Mouse (Mus musculus) left cerebral cortex, adult 2 months (tissue): ENCODE measurements at regions not wholly inside any gene's neighbourhood (a gene's known extent, or its start where the extent isn't known, plus 50 kb on each side); places are given as distances from the start of the nearest gene placed in this dataset.

Experiments
- DNase-seq, 2 experiments: peaks; one replicate each; pipeline ENCODE4 v3.0.0; 2021 to 2022; ENCODE audit warnings: low spot score in 2 of 2, mixed read lengths in 1 of 2; ENCODE audit errors: extremely low spot score in 1 of 2
- H3K27ac ChIP-seq: fragments of 200-600 bp; 2 replicates; pipeline ENCODE4 v1.8.1; 2022
- H3K4me3 ChIP-seq: fragments of 200-600 bp; 2 replicates; pipeline ENCODE4 v1.8.1; 2022
- CTCF ChIP-seq: fragments of 200-600 bp; IDR thresholded peaks from 2 replicates; pipeline ENCODE4 v1.8.1; 2022; ENCODE audit warnings: antibody characterized with exemption, mild to moderate bottlenecking, moderate library complexity
- intact Hi-C: fragments of 180-260 bp; cut with DNase I; formaldehyde crosslinking; loops from one replicate; pipeline ENCODE4 v1.15.1; 2025

GRCm38 (mm10) chr4:153120480-153120879 lies 362.1 kb downstream of the Ajap1 start:
- no peak for DNase-seq
- intact Hi-C loops, result no loop called here
- no peak overlapping the region for H3K27ac ChIP-seq
- H3K4me3 ChIP-seq, result no peak overlapping the region
- no peak for TF ChIP-seq CTCF

- intact Hi-C loops, result no loop called here
- no peak overlapping the region for H3K27ac ChIP-seq
- no peak for DNase-seq
- no peak for TF ChIP-seq CTCF
- H3K4me3 ChIP-seq, result no peak overlapping the region
These were observed 362.9 kb downstream of the Ajap1 start for GRCm38 (mm10) chr4:153119647-153120102.

GRCm38 (mm10) chr4:153118824-153119646 lies 363.6 kb downstream of the Ajap1 start:
- intact Hi-C loops, result no loop called here

DNA sequence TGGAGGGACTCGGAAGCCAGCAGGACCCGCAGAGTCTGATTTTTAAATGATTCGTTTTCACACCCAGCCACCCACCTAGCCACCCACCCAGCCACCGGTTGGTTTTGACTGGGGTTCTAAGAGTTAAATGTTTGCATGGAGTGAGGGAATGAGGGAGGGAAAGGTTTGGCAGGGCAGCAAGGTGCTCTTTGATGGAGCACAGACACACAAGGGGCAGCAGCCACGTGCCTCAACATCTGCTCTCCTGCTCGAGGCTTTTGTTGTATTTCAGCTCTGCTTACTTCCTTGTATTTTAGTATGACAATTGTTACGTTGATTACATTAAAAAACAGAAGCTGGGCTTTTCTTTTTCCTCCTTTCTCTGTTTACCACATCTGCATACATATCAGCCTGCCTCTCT lies 367.6 kb downstream of the Ajap1 start:
- intact Hi-C loops, result no loop called here
- no peak for DNase-seq

More at GRCm38 (mm10) chr4:153118824-153119646, 363.6 kb downstream of the Ajap1 start:
- Histone ChIP-seq H3K4me3 (no peak overlapping the region), H3K27ac (no peak overlapping the region)
- no peak for TF ChIP-seq CTCF
- DNase-seq, result no peak

DNA sequence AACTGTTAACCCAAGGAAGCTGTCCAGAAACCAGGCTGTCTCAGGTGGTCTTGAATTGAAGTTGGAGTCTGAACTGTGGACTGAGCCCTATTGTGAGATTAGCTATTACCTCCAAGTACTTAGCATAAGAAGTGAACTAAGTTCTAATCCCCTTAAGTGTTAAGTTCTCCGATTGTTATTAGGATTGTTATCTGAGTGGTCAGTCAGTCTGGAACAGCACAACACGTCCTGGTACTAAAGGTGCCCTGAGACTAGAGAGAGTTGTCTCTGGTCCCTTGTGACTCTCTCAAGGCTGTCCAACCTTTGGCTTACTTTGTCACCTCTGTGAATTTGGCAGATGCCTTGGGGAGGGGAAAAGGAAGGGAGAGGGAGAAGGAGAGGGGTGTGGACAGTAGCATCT lies 369.0 kb downstream of the Ajap1 start:
- DNase-seq, result no peak
- no peak overlapping the region for H3K27ac ChIP-seq
- intact Hi-C loops, result no loop called here
- H3K4me3 ChIP-seq, result no peak overlapping the region
- TF ChIP-seq CTCF, result no peak

More for the DNA sequence above, 367.6 kb downstream of the Ajap1 start:
- Histone ChIP-seq H3K27ac (no peak overlapping the region), H3K4me3 (no peak overlapping the region)
- no peak for TF ChIP-seq CTCF

DNA sequence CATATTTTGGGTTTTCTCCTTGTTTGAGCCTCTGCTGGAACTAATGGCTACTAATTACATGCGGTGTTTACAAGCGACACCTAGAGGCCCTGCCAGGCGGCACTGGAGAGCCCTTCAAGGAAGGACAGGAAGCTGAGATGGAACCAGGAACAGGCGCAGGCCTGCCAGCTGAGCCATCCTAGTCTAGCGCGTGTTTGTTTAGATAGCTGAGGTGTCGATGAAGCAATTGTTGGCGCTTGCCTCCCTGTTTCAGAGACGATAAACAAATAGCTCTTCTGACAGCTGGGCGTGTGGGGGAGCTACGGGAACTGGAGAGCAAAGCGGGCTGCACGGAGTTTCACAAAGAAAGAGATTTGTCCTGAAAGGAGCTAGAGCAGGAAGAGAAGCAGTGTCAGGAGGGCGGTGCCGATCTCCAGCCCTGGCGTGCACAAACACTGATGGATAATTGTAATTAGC lies 372.3 kb downstream of the Ajap1 start:
- Histone ChIP-seq H3K27ac (no peak overlapping the region), H3K4me3 (no peak overlapping the region)
- peak; percentile 23 to 40 for DNase-seq
- peak; percentile 44 for TF ChIP-seq CTCF
- intact Hi-C loops, result no loop called here

DNA sequence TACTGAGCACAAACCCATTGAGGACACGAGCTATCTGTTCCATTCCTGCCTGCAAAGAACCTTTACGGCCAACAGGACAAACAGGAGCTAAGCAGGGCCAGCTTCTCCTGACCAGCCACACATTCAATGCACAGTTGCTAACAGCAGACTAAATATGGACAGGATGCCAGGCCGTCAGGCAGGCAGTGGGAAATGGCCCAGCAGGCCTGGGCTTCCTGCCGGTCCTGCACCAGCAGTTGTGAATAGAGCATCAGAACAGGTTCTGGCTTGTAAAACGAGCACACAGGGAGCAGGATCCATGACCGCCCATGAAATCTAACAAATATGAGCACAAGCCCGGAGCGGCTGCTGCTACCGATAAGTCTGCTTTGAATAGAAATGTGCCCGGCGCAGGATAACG lies 384.0 kb downstream of the Ajap1 start:
- TF ChIP-seq CTCF, result no peak
- intact Hi-C loops, result no loop called here
- no peak overlapping the region for H3K27ac ChIP-seq
- DNase-seq, result no peak
- H3K4me3 ChIP-seq, result no peak overlapping the region

DNA sequence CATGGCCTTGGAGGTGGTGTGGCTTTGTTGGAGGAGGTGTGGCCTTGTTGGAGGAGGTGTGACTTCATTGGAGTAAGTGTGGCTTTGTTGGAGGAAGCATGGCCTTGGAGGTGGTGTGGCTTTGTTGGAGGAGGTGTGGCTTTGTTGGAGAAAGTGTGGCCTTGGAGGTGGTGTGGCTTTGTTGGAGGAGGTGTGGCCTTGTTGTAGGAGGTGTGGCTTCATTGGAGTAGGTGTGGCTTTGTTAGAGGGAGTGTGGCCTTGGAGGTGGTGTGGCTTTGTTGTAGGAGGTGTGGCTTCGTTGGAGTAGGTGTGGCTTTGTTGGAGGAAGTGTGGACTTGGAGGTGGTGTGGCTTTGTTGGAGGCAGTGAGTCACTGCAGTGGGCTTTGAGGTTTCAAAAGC lies 385.0 kb downstream of the Ajap1 start:
- DNase-seq, result no peak
- intact Hi-C loops, result no loop called here
- Histone ChIP-seq H3K27ac (no peak overlapping the region), H3K4me3 (no peak overlapping the region)
- no peak for TF ChIP-seq CTCF

- Histone ChIP-seq H3K27ac (no peak overlapping the region), H3K4me3 (no peak overlapping the region)
- intact Hi-C loops, result no loop called here
- no peak for TF ChIP-seq CTCF
- no peak for DNase-seq
These were observed 389.5 kb downstream of the Ajap1 start for GRCm38 (mm10) chr4:153093129-153093528.

DNA sequence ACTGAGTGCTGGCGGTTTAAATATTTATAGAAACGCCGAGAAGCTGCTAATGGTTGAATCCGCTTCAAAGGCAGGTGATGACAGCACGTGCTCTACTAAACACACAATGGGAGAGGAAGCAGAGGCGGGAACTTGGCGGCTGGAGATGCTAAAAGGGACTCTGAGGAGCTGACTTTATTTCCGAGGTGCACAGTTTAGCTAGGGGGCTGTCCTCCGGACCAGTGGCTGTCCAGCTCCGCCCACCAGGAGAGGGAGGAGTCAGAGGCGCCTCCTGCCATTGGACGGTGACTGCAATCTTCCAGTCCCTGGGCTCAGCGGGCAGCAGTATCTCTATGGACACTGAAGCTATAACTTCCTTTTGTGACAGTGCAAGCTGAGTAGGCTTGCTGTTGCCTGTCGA lies 400.4 kb downstream of the Ajap1 start:
- DNase-seq, result no peak
- intact Hi-C loops, result no loop called here
- no peak overlapping the region for H3K4me3 ChIP-seq
- H3K27ac ChIP-seq, result no peak overlapping the region
- no peak for TF ChIP-seq CTCF

- no peak for DNase-seq
- intact Hi-C loops, result no loop called here
- no peak overlapping the region for H3K27ac ChIP-seq
- no peak overlapping the region for H3K4me3 ChIP-seq
- TF ChIP-seq CTCF, result no peak
These were observed 408.0 kb downstream of the Ajap1 start for GRCm38 (mm10) chr4:153074590-153074989.

DNA sequence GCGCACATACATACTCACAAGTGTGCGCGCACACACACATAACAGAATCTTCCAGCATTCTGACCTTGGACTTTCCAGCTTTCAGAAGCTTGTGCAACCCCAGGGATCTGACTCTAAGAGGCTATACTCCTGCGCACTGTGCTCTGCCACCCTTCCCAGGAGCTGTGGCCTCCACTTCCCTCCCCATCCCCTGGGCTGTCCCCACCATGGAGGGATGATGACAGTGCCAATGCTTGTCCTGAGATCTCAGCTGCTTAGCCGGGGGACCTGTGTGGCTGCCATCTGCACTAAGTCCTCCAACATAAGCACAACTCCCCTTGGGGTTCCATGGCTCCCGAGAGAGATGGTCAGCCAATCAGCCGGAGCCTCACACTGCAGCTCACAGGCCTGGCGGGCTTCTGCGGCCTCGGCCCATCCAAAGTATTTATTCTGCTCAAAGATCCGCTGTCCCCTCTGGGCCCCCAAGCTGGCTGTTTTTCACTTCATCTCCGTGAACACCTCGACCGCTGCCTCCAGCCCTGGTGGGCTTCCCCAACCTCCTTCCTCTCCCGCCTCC lies 412.3 kb downstream of the Ajap1 start:
- no peak overlapping the region for H3K4me3 ChIP-seq
- no peak for TF ChIP-seq CTCF
- DNase-seq, result no peak
- no peak overlapping the region for H3K27ac ChIP-seq
- intact Hi-C loops, result no loop called here
